Mouse (Mus musculus) kidney, adult 2 months (tissue): ENCODE measurements around the gene Cpsf7.

Experiments used
- CTCF ChIP-seq: fragments of 200-500 bp; conservative IDR thresholded peaks from 2 replicates; pipeline ENCODE4 v1.5.1; 2011; ENCODE audit warnings: low read depth, mild to moderate bottlenecking, control low read depth, low read length, moderate library complexity, mixed read lengths; ENCODE audit not compliant: insufficient read depth, insufficient read length
- POLR2A ChIP-seq: fragments of 200-500 bp; IDR thresholded peaks from one replicate; pipeline ENCODE4 v1.6.1; 2011; ENCODE audit warnings: low read depth, low read length, control low read depth

GRCm38 (mm10) chr19:10496976-10497375 is 28.1 kb upstream of the Cpsf7 start:
- TF ChIP-seq CTCF, result no peak
- no peak for TF ChIP-seq POLR2A
